In the genomic region with DNA sequence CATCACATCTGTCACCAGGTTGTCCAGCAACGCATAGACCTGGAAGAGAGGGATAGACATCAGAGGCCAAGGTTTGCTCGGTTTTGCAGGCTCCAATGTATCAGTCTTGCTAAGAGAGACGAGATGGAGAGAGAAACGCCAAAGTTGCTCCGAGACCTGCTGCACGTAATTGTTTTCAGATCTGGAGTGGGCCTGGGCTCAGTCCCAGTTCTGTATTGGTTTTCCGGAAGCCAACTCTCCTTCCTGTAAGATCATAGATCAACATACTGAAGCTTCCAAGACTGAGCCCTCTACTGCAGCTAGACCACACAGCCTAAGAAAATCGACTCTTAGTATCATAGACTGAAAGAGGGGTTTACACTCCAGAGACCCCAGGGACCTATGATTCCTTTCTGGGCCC, we compare ENCODE assay signal across 34 mouse cellular contexts. TPM values are rescaled to one million over a fixed set of nuclear protein-coding genes. Genes with fewer than 3 reads are reported as not detected.
"Had no signal": no experiment of that assay in that cellular context is flagged by ENCODE, and none has a peak within 500 bp of the region (broad histone marks: within the 10 kb centered on the region; RNA-seq: fewer than 3 reads in every experiment).

No protein-coding gene starts in this region.

- H3K27me3 ChIP-seq: limb, embryonic 12.5 days; limb, embryonic 13.5 days; limb, embryonic 15.5 days; lung, embryonic 15.5 days had no signal

- DNase-seq: left cerebral cortex, postnatal 4 days; liver; liver, embryonic 13.5 days; liver, postnatal 0 days; lung, adult 2 months; lung, embryonic 14.5 days; lung, postnatal 10 days; lung, postnatal 4 days; midbrain, embryonic 14.5 days had no signal

- H3K27ac ChIP-seq: left cerebral cortex, adult 2 months; limb, embryonic 10.5 days; limb, embryonic 12.5 days; limb, embryonic 13.5 days; limb, embryonic 15.5 days; liver, embryonic 12.5 days; liver, embryonic 13.5 days; liver, embryonic 14.5 days; liver, embryonic 15.5 days; macrophage; midbrain, embryonic 10.5 days; midbrain, embryonic 12.5 days; midbrain, embryonic 13.5 days; midbrain, embryonic 15.5 days; neural tube, embryonic 12.5 days had no signal

- H3K9me3 ChIP-seq: limb, embryonic 10.5 days; limb, embryonic 12.5 days; limb, embryonic 13.5 days; limb, embryonic 15.5 days; liver, embryonic 12.5 days; liver, embryonic 13.5 days; liver, embryonic 15.5 days; lung, embryonic 15.5 days; megakaryocyte, embryonic 14.5 days; midbrain, embryonic 10.5 days; midbrain, embryonic 12.5 days; midbrain, embryonic 13.5 days; midbrain, embryonic 15.5 days; neural tube, embryonic 12.5 days had no signal

- ATAC-seq: liver, embryonic 12.5 days; liver, postnatal 0 days; lung, postnatal 0 days; midbrain, embryonic 13.5 days; midbrain, embryonic 15.5 days; midbrain, embryonic 16.5 days had no signal

- H3K4me2 ChIP-seq: limb, embryonic 12.5 days; limb, embryonic 13.5 days; limb, embryonic 15.5 days; liver, embryonic 11.5 days; liver, embryonic 12.5 days; liver, embryonic 13.5 days; liver, embryonic 15.5 days; lung, embryonic 14.5 days; lung, embryonic 15.5 days; midbrain, embryonic 11.5 days; midbrain, embryonic 12.5 days; midbrain, embryonic 13.5 days; midbrain, embryonic 15.5 days; neural tube, embryonic 12.5 days had no signal

- H3K4me3 ChIP-seq: left cerebral cortex, adult 2 months; limb, embryonic 10.5 days; limb, embryonic 12.5 days; limb, embryonic 13.5 days; limb, embryonic 15.5 days; liver, embryonic 12.5 days; liver, embryonic 13.5 days; liver, embryonic 15.5 days; lung, embryonic 15.5 days; megakaryocyte, embryonic 14.5 days; midbrain, embryonic 10.5 days; midbrain, embryonic 12.5 days; midbrain, embryonic 13.5 days; midbrain, embryonic 15.5 days; myocyte; neural tube, embryonic 12.5 days had no signal

- H3K36me3 ChIP-seq: limb, embryonic 10.5 days; limb, embryonic 12.5 days; limb, embryonic 13.5 days; limb, embryonic 15.5 days; liver, embryonic 12.5 days; liver, embryonic 13.5 days; liver, embryonic 15.5 days; lung, embryonic 15.5 days; midbrain, embryonic 10.5 days; midbrain, embryonic 12.5 days; midbrain, embryonic 13.5 days; midbrain, embryonic 15.5 days; neural tube, embryonic 12.5 days had no signal

- H3K9ac ChIP-seq: limb, embryonic 12.5 days; limb, embryonic 13.5 days; limb, embryonic 15.5 days; liver, embryonic 12.5 days; liver, embryonic 13.5 days; liver, embryonic 14.5 days; liver, embryonic 15.5 days; liver, postnatal 0 days; lung, embryonic 14.5 days; lung, embryonic 15.5 days; midbrain, embryonic 12.5 days; midbrain, embryonic 13.5 days; midbrain, embryonic 15.5 days; neural tube, embryonic 12.5 days had no signal

- H3K4me1 ChIP-seq: liver, embryonic 13.5 days; liver, embryonic 15.5 days had no signal

RNA-seq across cellular contexts. Expression of gene Epn3, which starts 1.7 kb away (rescaled TPM):
- polyA plus RNA-seq: liver, embryonic 12.5 days; macrophage had no signal

RNA-seq across cellular contexts. Expression of gene Spata20, which starts 15.5 kb away (rescaled TPM):
- polyA plus RNA-seq: limb, embryonic 10.5 days; limb, embryonic 11.5 days; liver, adult 2 months; liver, embryonic 11.5 days; liver, embryonic 12.5 days; liver, embryonic 13.5 days; liver, embryonic 14.5 days; liver, embryonic 15.5 days; liver, embryonic 16.5 days; liver, postnatal 0 days; macrophage; midbrain, embryonic 10.5 days; midbrain, embryonic 11.5 days; midbrain, embryonic 13.5 days; myocyte; neural tube, embryonic 11.5 days; neural tube, embryonic 12.5 days had no signal

RNA-seq across cellular contexts. Expression of gene Mycbpap, which starts 20.1 kb away (rescaled TPM):
- polyA plus RNA-seq: liver, embryonic 15.5 days; liver, embryonic 16.5 days had no signal

RNA-seq across cellular contexts. Expression of gene Cacna1g, which starts 27.5 kb away (rescaled TPM):
- polyA plus RNA-seq: macrophage had no signal
